ENCODE assay signal across 8 mouse cellular contexts in the genomic region with DNA sequence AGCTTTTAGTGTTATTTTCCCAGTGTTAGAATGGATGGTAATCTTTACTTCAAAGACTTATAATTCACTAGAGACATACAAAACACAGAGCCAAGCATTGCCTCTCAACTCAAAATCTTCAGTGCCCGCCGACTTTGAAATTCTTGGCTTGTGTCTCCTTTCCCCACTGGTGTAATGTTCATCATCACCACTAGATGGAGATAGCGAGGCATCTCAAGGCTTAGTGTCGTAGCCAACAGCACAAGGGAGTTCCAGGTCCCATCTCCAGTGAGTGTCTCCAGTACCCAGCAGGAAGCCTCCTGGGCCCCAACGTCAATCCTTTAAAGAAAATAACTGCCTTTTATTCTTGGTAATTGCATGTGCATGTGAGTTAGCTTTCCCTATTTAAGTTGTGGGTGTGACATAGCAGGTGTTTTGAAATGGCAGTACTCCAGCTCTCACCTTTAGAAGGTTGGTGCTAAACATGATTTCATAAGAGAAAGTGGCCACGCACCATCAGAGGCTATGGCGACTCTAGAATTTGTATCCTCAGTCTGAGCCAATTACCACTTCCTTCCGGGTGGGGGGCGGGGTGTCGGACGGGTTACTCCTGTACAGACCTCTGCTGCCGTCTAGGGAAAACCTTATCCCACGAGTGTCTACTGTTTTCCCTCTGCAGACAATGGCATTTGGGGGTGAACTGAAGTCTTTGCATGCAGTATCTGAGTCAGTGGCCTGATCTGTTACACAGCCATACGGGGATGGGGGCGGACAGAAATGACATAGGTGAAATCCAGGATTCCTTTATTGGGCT.
DNase-seq lines count a peak whose midpoint lies in the region; ATAC-seq lines count a peak whose summit lies in the region.

No protein-coding gene starts in this region.

- ATAC-seq in liver, embryonic 11.5 days (replicated peaks; ENCODE audit: low FRiP score), result peak; percentile 38; the same call in 1 of the 2 replicates

- no peak overlapping the region for H3K9ac ChIP-seq in liver, embryonic 11.5 days (ENCODE audit: low read depth, low read length)

- no peak overlapping the region; the same call in 1 of the 2 replicates for H3K4me2 ChIP-seq in liver, embryonic 11.5 days

- peaks cover 5% of the 10 kb centered on the region; the same call in 1 of the 2 replicates for H3K27me3 ChIP-seq in liver, embryonic 11.5 days (replicated peaks; ENCODE audit: control insufficient read depth, insufficient read depth, low read length)

- H3K27ac ChIP-seq in liver, embryonic 11.5 days (ENCODE audit: low read depth, low read length), result no peak overlapping the region

- H3K4me1 ChIP-seq in liver, embryonic 11.5 days (replicated peaks; ENCODE audit: control insufficient read depth, insufficient read depth, low read length), result no peaks in the 10 kb centered on the region; the same call in 1 of the 2 replicates

- peak; percentile 82 for DNase-seq in CD4-positive helper T cell, adult 2 months (ENCODE audit: low read depth, low spot score)
- peak; percentile 85 for DNase-seq in adipocyte (ENCODE audit: low spot score)
- peak; percentile 69 for DNase-seq in embryo, embryonic 11.5 days (ENCODE audit: low read depth, low spot score)
- peak; percentile 30 to 71 for DNase-seq in heart, adult 9 months (ENCODE audit: low spot score in 2 of 2)
- peak; percentile 80 for DNase-seq in kidney, postnatal 14 days
- DNase-seq in liver, embryonic 11.5 days (ENCODE audit: low spot score), result peak; percentile 47
- DNase-seq in naive thymus-derived CD4-positive, alpha-beta T cell, adult 2 months (ENCODE audit: low read depth), result peak; percentile 93
- DNase-seq in testis, postnatal 14 days (ENCODE audit: low spot score), result peak; percentile 50

- H3K4me3 ChIP-seq in liver, embryonic 11.5 days (ENCODE audit: low read depth, low read length), result no peak overlapping the region

- no peaks in the 10 kb centered on the region for H3K9me3 ChIP-seq in liver, embryonic 11.5 days (ENCODE audit: control insufficient read depth, low read length)

- H3K36me3 ChIP-seq in liver, embryonic 11.5 days (ENCODE audit: control insufficient read depth, insufficient read depth, low read length), result no peaks in the 10 kb centered on the region

- 28% methylated on average over 15 of the region's 15 CpGs for WGBS in liver, embryonic 11.5 days
